Mouse (Mus musculus) hindbrain, embryonic 16.5 days (tissue): ENCODE data around the gene Prkaca. TPM values are rescaled to one million over a fixed set of nuclear protein-coding genes. Genes with fewer than 3 reads are reported as not detected.

Source experiments
- ATAC-seq: fragments of 200-750 bp; cut with Nextera tagmentation; 2 replicates; pipeline ENCODE4 v1.8.0; 2017; ENCODE audit warnings: moderate TSS enrichment, moderate library complexity
- H3K27ac ChIP-seq: fragments of 300-500 bp; sonication (generic); 2 replicates; pipeline ENCODE4 v1.5.1; 2014; ENCODE audit warnings: low read depth, mild to moderate bottlenecking, control low read depth, low read length, moderate library complexity
- H3K27me3 ChIP-seq: fragments of 300-500 bp; sonication (generic); replicated peaks from 2 replicates; pipeline ENCODE4 v1.6.1; 2014; ENCODE audit warnings: low read length; ENCODE audit not compliant: control insufficient read depth, insufficient read depth
- H3K36me3 ChIP-seq: fragments of 300-500 bp; sonication (generic); 2 replicates; pipeline ENCODE4 v1.6.1; 2014; ENCODE audit warnings: mild to moderate bottlenecking, low read length, moderate library complexity, mixed read lengths; ENCODE audit not compliant: control insufficient read depth, insufficient read depth
- H3K4me1 ChIP-seq: fragments of 300-500 bp; sonication (generic); 2 replicates; pipeline ENCODE4 v1.6.1; 2014; ENCODE audit warnings: low read depth, low read length; ENCODE audit not compliant: control insufficient read depth, insufficient read depth
- H3K4me2 ChIP-seq: fragments of 300-500 bp; sonication (generic); 2 replicates; pipeline ENCODE4 v1.6.1; 2014; ENCODE audit warnings: mild to moderate bottlenecking, low read length, control low read depth, moderate library complexity
- H3K4me3 ChIP-seq: fragments of 300-500 bp; sonication (generic); 2 replicates; pipeline ENCODE4 v1.5.1; 2014; ENCODE audit warnings: mild to moderate bottlenecking, low read length, control low read depth, moderate library complexity
- H3K9ac ChIP-seq: fragments of 300-500 bp; sonication (generic); 2 replicates; pipeline ENCODE4 v1.6.1; 2014; ENCODE audit warnings: low read depth, mild to moderate bottlenecking, control low read depth, low read length, moderate library complexity
- H3K9me3 ChIP-seq: fragments of 300-500 bp; sonication (generic); 2 replicates; pipeline ENCODE4 v1.6.1; 2014; ENCODE audit warnings: mild to moderate bottlenecking, low read length, moderate library complexity; ENCODE audit not compliant: control insufficient read depth
- WGBS: fragments of 180-500 bp; shearing (Covaris S2); extraction: QIAGEN DNeasy Blood & Tissue Kit; methylation state at CpG from one replicate; pipeline ENCODE4 v1.1.7; 2014; 5-methylcytosine and 5-hydroxymethylcytosine counted together
- polyA plus RNA-seq: library from polyadenylated mRNA; unstranded; fragments of >200 nt; fragmentation: Nextera tagmentation; extraction: Ambion mirVana; gene quantifications from 2 replicates; pipeline ENCODE4 v1.2.1, GENCODE M21; 2015

Gene Prkaca
- polyA plus RNA-seq, 1 experiment from 2014 or later = 202 TPM

DNA sequence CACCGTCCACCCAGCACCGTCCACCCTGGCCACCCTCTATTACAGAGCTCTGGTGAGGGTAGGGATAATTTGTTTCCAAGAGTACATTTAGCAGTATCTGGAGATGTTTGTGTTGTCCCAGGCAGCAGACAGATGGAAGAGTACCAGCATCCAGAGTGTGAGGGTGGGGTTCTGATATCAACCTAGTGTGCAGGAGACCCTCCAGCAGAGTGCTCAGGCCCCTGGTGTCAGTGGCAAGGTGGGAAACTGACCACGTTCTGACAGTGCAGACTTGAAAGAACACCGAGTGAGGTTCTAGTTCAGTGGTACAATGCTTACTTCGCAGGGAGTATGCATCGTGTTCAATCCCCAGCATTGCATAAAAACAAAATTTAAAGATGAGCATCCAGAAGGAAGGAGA, 1.1 kb upstream of the Prkaca start:
- H3K36me3 ChIP-seq = no peaks in the 10 kb centered on the region
- H3K27ac ChIP-seq = no peak overlapping the region; the same call in 1 of the 2 replicates
- H3K27me3 ChIP-seq = no peaks in the 10 kb centered on the region
- ATAC-seq = no peak
- peak overlapping the region; percentile 88 for H3K9ac ChIP-seq
- H3K4me2 ChIP-seq = peak overlapping the region; percentile 76
- WGBS = 76% methylated on average over 6 of the region's 6 CpGs
- H3K4me3 ChIP-seq = peak overlapping the region; percentile 93
- H3K9me3 ChIP-seq = no peaks in the 10 kb centered on the region
- H3K4me1 ChIP-seq = peaks cover 17% of the 10 kb centered on the region

DNA sequence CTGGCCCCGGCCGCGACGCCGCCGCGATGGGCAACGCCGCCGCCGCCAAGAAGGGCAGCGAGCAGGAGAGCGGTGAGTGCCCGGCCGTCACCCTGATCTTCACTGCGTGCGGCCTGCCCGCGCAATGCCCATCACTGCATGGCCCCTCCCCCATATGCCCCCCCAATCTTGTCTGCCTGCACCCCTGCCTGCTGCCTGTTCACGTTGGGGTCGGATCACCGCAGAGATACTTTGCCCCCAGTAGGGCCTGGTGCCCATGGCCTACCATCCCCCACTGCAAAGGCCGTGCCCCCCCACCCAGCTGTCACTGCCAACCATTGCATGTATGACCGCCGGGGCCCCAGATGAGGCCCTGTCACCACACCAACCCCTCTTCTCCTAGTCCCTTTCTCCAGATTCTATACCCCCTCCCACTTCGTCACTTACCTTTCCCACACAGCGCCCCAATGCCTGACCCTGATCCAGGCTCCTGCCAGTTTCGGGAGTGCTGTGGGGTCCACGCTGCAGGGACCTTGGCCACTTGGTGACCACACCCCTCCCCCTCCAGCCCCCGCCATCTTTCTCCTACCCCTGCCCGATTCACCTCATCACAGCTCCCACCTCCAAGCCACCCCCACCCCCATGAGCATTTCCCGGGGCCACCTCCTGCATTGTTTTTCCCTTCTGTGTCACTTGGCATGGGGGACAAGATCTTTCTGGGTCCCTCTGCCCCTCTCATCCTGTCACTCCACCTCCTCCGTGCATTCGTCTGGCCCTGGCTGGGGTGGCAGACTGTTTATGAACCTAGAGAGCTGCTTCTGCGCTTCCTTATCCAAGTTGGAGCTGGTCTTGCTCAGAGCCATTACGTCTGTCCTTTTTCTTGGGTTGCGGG, 603 bp downstream of the Prkaca start:
- H3K4me2 ChIP-seq = peak overlapping the region; percentile 91
- WGBS = 3% methylated on average over 27 of the region's 37 CpGs
- H3K9ac ChIP-seq = peak overlapping the region; percentile 92
- H3K27ac ChIP-seq = peak overlapping the region; percentile 86
- peak; percentile 27 for ATAC-seq
- H3K4me3 ChIP-seq = peak overlapping the region; percentile 93
- H3K4me1 ChIP-seq = peaks cover 33% of the 10 kb centered on the region
- H3K27me3 ChIP-seq = no peaks in the 10 kb centered on the region
- no peaks in the 10 kb centered on the region for H3K9me3 ChIP-seq
- no peaks in the 10 kb centered on the region for H3K36me3 ChIP-seq

DNA sequence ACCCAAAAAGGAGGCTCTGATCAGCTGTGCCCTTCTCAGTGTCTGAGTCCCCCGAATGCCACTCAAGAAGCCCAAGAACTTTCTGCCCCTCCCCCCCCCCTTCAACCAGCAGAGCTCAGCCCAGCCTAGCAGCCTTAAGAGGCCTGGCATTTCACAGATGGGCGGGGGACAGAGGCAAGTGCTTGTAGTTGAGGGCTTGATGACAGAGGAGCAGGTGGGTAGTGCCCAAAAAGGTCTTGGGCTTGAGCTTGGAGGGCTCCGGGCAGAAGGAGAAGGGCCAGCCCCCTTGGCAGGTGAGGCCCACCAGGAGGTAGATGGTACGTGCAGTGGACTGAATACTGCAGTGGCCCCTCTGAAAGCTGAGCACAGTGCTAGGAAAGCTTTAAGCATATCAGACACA, 1.7 kb downstream of the Prkaca start:
- Histone ChIP-seq H3K4me1 (peaks cover 33% of the 10 kb centered on the region), H3K27me3 (no peaks in the 10 kb centered on the region), H3K4me3 (no peak overlapping the region), H3K4me2 (peak overlapping the region; percentile 91), H3K36me3 (no peaks in the 10 kb centered on the region), H3K9me3 (no peaks in the 10 kb centered on the region), H3K27ac (no peak overlapping the region), H3K9ac (peak overlapping the region; percentile 30; the same call in 1 of the 2 replicates)
- no peak for ATAC-seq
- WGBS = 84% methylated on average over 4 of the region's 4 CpGs

DNA sequence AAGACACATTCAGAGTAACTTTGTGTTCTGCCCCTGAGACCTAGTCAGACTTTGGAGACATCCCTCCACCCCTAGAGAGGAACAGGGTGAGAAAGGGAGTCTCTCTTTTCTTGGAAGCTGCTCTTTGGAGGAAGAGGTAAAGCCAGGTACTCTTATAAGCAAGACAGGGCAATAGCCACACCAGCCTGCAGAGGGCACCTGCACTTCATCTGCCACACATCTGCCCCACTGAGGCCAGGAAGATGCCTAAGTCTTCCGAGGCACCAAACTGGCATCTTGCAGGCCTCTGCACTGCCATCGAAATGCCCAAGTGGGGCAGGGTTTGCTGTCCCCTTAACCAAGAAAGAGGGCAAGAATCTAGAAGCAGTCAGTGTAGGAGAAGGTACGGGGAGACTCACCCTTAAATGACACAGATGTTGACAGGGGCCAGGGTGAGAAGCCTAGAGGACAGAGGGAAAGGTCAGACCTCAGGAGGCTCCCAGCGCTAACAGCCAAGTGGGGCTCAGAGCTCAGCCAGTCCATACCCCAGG, 3.4 kb downstream of the Prkaca start:
- Histone ChIP-seq H3K9ac (no peak overlapping the region), H3K27me3 (no peaks in the 10 kb centered on the region), H3K27ac (no peak overlapping the region), H3K36me3 (peaks cover 5% of the 10 kb centered on the region), H3K9me3 (no peaks in the 10 kb centered on the region), H3K4me3 (no peak overlapping the region), H3K4me2 (no peak overlapping the region), H3K4me1 (peaks cover 33% of the 10 kb centered on the region)
- WGBS = 83% methylated on average over 4 of the region's 4 CpGs
- no peak for ATAC-seq

DNA sequence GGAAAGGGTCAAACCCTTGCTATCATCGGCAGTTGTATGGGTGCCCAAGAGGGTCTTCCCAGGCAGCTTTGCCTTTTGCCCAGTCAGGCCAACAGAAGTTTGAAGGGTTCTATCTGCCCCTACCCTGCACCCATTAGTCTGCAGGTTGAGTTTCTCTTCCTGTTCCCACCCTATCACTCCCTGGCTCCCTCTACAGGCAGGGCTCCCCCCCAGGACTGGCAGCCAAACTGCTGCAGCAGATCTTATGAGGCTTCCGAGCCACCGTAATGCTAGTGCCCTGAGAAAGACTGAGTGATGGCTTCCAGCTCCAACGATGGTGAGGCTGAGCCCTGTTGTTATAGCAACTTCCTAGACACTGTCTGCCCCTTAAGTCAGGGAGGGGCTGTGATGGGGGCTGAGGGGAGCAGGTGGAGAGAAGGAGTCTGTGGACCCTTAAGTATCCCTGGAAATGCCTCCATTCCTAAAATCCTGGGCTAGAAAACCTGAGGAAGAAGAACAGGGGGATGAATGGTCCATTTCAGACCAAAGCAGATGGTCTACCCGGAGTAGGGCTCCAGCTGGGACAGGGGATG, 4.1 kb downstream of the Prkaca start:
- H3K36me3 ChIP-seq = peaks cover 11% of the 10 kb centered on the region
- no peak overlapping the region for H3K4me3 ChIP-seq
- no peaks in the 10 kb centered on the region for H3K9me3 ChIP-seq
- 83% methylated on average over 5 of the region's 5 CpGs for WGBS
- no peak overlapping the region for H3K4me2 ChIP-seq
- ATAC-seq = no peak
- no peaks in the 10 kb centered on the region for H3K27me3 ChIP-seq
- no peak overlapping the region for H3K9ac ChIP-seq
- no peak overlapping the region for H3K27ac ChIP-seq
- peaks cover 30% of the 10 kb centered on the region for H3K4me1 ChIP-seq

DNA sequence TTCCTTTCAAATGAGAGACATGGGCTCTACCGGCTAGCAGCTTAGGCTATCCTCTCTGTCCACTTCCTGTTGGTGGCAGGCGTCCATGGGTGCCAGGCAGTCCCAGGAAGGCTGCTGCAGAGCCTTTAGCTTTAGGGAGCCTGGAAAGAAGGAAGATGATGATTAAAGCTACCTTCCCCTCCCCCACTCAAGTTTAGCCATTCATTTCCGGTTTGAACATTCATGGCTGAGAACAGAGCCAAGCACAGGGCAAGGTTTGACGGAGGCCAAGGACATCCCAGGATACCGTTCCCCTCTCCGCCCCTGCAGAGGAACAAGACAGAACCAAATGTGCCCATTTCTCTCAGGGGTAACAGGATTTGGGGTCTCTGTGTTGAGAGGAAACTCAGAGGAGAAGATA, 4.9 kb downstream of the Prkaca start:
- Histone ChIP-seq H3K36me3 (peaks cover 15% of the 10 kb centered on the region), H3K9me3 (no peaks in the 10 kb centered on the region), H3K4me1 (peaks cover 28% of the 10 kb centered on the region), H3K9ac (no peak overlapping the region), H3K27ac (no peak overlapping the region), H3K4me3 (no peak overlapping the region), H3K4me2 (peak overlapping the region; percentile 14; the same call in 1 of the 2 replicates), H3K27me3 (no peaks in the 10 kb centered on the region)
- no peak for ATAC-seq
- 60% methylated on average over 6 of the region's 6 CpGs for WGBS

DNA sequence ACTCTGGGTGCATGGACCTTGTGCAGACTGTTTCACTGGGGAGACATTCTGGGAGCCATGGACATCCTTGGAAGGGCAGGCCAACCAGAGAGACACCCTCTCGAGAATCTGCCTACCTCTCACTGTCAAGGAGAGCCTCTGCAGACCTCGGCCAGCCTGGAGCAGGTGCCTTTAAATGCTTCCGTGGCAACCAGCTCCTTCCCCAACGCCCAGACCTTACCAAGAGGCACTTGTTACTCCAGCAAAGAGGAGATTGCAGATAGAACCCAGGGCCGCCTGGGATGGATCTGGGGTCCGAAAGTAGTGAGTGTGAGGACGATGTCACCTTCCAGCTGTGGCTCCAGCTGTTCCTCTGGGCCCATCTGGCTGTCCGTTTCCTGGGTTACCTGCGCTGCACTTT, 5.4 kb downstream of the Prkaca start:
- Histone ChIP-seq H3K27me3 (no peaks in the 10 kb centered on the region), H3K36me3 (peaks cover 17% of the 10 kb centered on the region), H3K9me3 (no peaks in the 10 kb centered on the region), H3K4me3 (no peak overlapping the region), H3K4me2 (no peak overlapping the region), H3K9ac (no peak overlapping the region), H3K27ac (no peak overlapping the region), H3K4me1 (peaks cover 28% of the 10 kb centered on the region)
- WGBS = 72% methylated on average over 9 of the region's 9 CpGs
- ATAC-seq = no peak

DNA sequence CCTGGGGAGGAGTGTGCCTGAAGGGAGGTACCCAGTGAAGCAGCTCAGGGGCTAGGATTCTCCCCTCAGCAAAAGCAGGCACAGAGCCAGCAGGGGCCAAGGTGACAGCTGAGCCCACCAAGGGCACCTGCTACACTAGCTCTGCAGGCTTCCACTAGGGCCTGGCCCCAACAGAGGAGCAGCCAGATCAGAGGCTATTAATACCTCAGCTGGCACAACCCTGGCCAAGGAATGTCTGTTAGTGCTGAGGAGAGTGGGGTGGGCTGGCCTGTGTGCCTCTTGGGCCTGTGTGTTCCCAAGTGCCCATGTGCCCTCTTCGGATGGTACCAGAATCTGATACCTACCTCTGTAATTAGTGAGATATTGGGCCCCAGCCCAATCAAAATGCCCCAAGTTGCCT, 7.5 kb downstream of the Prkaca start:
- ATAC-seq = no peak
- no peaks in the 10 kb centered on the region for H3K27me3 ChIP-seq
- no peaks in the 10 kb centered on the region for H3K9me3 ChIP-seq
- H3K27ac ChIP-seq = no peak overlapping the region
- peaks cover 17% of the 10 kb centered on the region for H3K4me1 ChIP-seq
- H3K4me2 ChIP-seq = no peak overlapping the region
- H3K4me3 ChIP-seq = no peak overlapping the region
- no peak overlapping the region for H3K9ac ChIP-seq
- H3K36me3 ChIP-seq = peaks cover 27% of the 10 kb centered on the region
- whole genome bisulfite sequencing = 78% methylated on average over 1 of the region's 1 CpGs

DNA sequence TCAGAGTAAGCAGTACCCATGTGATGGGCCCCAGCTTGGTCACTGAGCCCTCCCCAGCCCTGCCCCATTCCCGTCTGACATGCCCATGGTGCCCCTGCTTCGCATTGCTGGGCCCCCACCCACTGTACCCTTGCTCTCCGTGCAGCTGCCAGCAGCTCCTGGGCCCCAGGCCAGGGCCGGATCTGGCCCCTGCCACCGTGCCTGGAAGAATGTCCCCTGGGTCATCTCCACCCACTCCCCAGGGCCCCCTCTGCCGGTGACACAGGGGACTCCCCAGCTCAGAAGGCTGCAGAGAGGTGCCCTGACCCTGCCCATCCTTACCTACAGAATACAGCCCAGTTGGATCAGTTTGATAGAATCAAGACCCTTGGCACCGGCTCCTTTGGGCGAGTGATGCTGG, 8.1 kb downstream of the Prkaca start:
- H3K27ac ChIP-seq = no peak overlapping the region
- no peaks in the 10 kb centered on the region for H3K27me3 ChIP-seq
- peaks cover 17% of the 10 kb centered on the region for H3K4me1 ChIP-seq
- peaks cover 29% of the 10 kb centered on the region for H3K36me3 ChIP-seq
- H3K4me2 ChIP-seq = no peak overlapping the region
- no peak for ATAC-seq
- no peaks in the 10 kb centered on the region for H3K9me3 ChIP-seq
- H3K4me3 ChIP-seq = no peak overlapping the region
- 75% methylated on average over 8 of the region's 8 CpGs for WGBS
- H3K9ac ChIP-seq = no peak overlapping the region
